Mouse (Mus musculus): ENCODE results near the gene Prpf8.

GRCm38 (mm10) chr11:75508904-75509303 lies 22.3 kb downstream of the Prpf8 start:
- TF ChIP-seq CTCF (IDR thresholded peaks at IDR 0.05; ENCODE audit: borderline replicate concordance, insufficient read depth, low read depth, low read length): no peak
- TF ChIP-seq POLR2A (IDR thresholded peaks at IDR 0.05; ENCODE audit: borderline replicate concordance, insufficient read depth, low read length): no peak
